Mouse (Mus musculus) myocyte (in vitro differentiated cells): ENCODE measurements around the gene Ifi203. TPM values are rescaled to one million over a fixed set of nuclear protein-coding genes. Genes with fewer than 3 reads are reported as not detected.
A peak's percentile ranks its signal among the peaks of the same experiment; 100 is the strongest.
"Not testable (repeated sequence)": the region's sequence is repeated elsewhere in the genome, so short reads cannot be mapped to it uniquely, and the experiment has no call there.

Source experiments
- H3K27me3 ChIP-seq: one replicate; pipeline ENCODE4 v1.6.1; 2011; ENCODE audit not compliant: control insufficient read depth, insufficient read depth, insufficient read length
- H3K36me3 ChIP-seq: one replicate; pipeline ENCODE4 v1.6.1; 2011; ENCODE audit not compliant: control insufficient read depth, insufficient read depth
- H3K4me2 ChIP-seq: one replicate; pipeline ENCODE4 v1.6.1; 2011; ENCODE audit warnings: low read depth, control low read depth
- H3K4me3 ChIP-seq: one replicate; pipeline ENCODE4 v1.5.1; 2011; ENCODE audit warnings: mild to moderate bottlenecking, control low read depth, moderate library complexity
- H3K79me2 ChIP-seq: one replicate; pipeline ENCODE4 v1.6.1; 2011; ENCODE audit not compliant: control insufficient read depth, insufficient read depth
- H3ac ChIP-seq: one replicate; pipeline ENCODE4 v1.6.1; 2011; ENCODE audit not compliant: control insufficient read depth, insufficient read length
- polyA plus RNA-seq: library from polyadenylated mRNA; unstranded; fragments of >200 nt; fragmentation: generic; extraction: Trizol; gene quantifications from one replicate; pipeline ENCODE4 v1.2.1, GENCODE M21; 2012; ENCODE audit warnings: missing spikeins

Ifi203 gene
- polyA plus RNA-seq, 1 experiment: 3.3 TPM

DNA sequence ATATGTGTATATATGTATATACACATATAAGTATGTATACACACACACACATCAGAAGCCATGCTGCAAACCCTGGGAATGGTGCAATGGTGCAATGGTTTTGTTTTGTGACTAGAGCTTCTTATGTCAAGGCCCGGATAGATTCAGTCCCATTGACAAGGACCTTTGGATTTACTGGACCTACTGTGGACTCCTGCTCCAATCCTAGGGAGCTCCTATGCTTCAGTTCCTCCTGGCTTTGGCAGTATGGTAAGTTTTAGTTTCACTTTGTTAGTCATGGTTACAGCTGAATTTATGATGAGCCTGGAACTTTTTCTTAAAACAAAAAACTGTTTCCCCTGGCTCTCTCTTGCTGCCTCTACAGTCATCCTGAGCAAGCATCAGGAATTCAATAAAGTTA lies 65.3 kb downstream of the Ifi203 start:
- H3K27me3 ChIP-seq, H3K36me3 ChIP-seq, H3K79me2 ChIP-seq, H3ac ChIP-seq, H3K4me3 ChIP-seq: not testable (repeated sequence)
- peak overlapping the region; percentile 6 for H3K4me2 ChIP-seq

Other genes starting within 250 kb of the Ifi203 start
- gene Ifi207, start 200.9 kb downstream of the Ifi203 start, polyA plus RNA-seq: 0.10 TPM
- 5.2 TPM for gene Ifi204, start 175.7 kb downstream of the Ifi203 start, polyA plus RNA-seq
- 1.9 TPM for gene Ifi211, start 29.6 kb downstream of the Ifi203 start, polyA plus RNA-seq
- 2.3 TPM for gene Mndal, start 181 bp downstream of the Ifi203 start, polyA plus RNA-seq
- 9.6 TPM for gene Ifi202b, start 40.1 kb upstream of the Ifi203 start, polyA plus RNA-seq
- gene Ifi205, start 89.1 kb upstream of the Ifi203 start, polyA plus RNA-seq: 0.04 TPM
- gene Olfr433, start 98.0 kb upstream of the Ifi203 start, polyA plus RNA-seq: not detected
- gene Olfr432, start 106.5 kb upstream of the Ifi203 start, polyA plus RNA-seq: not detected
- gene Olfr430, start 123.9 kb upstream of the Ifi203 start, polyA plus RNA-seq: not detected
- gene Olfr429, start 141.7 kb upstream of the Ifi203 start, polyA plus RNA-seq: not detected
- gene Olfr427, start 154.2 kb upstream of the Ifi203 start, polyA plus RNA-seq: not detected
- gene Olfr231, start 178.5 kb upstream of the Ifi203 start, polyA plus RNA-seq: not detected
- gene Olfr424, start 188.8 kb upstream of the Ifi203 start, polyA plus RNA-seq: not detected
- not detected for gene Olfr420, start 213.0 kb upstream of the Ifi203 start, polyA plus RNA-seq
- 0.04 TPM for gene Spta1, start 230.1 kb upstream of the Ifi203 start, polyA plus RNA-seq